Mouse (Mus musculus): ENCODE data around the gene Rtn4.

The Rtn4 gene

GRCm38 (mm10) chr11:29765063-29765462 lies 72.3 kb downstream of the Rtn4 start:
- no peak for DNase-seq (ENCODE audit: low spot score)

GRCm38 (mm10) chr11:29766313-29766982 lies 73.7 kb downstream of the Rtn4 start:
- no peak for DNase-seq (ENCODE audit: low spot score)

DNA sequence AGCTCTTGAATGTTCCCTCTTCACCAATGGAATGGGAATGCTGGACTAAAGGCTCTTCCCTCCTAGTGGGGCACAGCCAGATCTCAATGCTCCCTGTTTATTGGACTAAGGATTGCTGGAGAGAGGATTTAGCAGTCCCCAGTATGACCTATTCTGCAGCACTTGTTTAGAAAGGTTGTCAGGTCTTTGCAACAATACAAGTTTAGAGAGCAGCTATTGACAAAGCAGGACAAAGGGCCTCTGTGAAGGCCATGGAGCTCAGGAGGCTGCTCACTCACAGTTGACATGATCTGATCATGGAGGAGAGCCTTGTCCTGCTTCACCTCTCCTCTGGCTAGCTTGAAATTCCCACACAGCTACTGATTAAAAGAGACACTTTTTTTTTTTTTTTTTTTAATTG lies 75.8 kb downstream of the Rtn4 start:
- DNase-seq (ENCODE audit: low spot score) = no peak

DNA sequence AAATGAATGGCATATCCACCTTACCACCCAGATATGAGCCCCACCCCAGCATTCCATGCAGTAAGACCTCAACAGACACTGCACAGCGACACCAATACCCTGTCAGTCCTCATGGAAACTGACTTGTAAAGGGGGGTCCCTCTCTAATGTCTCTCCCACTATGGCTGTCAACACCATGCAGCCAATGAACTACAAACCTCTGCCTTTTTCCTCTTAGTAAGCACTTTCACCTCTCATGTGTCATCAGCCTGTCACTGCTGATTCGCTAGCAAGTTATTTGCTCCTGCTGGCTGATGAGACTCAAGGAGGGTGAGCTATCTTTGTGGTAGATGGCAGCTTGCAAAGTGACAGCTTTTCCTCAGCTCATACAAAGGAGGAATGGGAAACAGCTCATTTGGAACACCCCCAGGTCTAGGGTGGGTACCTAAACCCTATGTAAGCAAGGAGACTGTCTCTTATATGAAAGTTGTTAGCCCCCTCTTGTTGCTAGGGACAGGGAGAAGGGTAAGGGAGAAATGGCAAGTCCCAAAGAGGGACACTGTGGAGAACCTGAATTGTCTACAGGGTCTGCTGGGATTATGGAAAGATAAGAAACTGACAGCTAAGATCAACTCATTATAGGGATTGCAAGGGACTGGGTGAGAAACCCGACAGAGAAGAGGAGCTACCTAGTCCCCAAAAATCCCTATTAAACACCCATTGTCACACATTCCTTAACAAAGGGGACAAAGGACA lies 78.1 kb downstream of the Rtn4 start:
- DNase-seq (ENCODE audit: low spot score) = no peak

- DNase-seq (ENCODE audit: low spot score) = no peak
These were observed 79.5 kb downstream of the Rtn4 start for GRCm38 (mm10) chr11:29772279-29772678.

- DNase-seq (ENCODE audit: low spot score) = no peak
These were observed 81.5 kb downstream of the Rtn4 start for GRCm38 (mm10) chr11:29774296-29774695.

DNA sequence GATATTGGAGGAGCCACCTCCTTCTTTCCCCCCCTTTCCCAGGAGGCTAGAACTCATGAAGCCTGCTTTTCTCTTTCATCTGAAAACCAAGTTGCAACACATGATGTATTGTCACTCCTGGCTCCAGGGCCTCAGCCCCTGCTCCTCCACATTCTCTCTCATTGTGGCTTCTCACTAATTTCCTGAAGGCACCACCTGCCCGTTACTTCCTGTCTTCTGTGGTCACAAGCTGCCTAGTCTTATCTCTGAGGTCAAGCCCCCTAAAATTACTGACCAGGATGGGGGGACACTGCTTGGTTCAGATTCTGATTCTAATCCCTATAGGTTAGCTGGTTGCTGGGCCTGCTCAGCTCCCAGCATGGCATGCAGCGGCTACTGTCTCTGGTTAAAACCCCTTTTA lies 82.0 kb downstream of the Rtn4 start:
- no peak for DNase-seq (ENCODE audit: low spot score)

DNA sequence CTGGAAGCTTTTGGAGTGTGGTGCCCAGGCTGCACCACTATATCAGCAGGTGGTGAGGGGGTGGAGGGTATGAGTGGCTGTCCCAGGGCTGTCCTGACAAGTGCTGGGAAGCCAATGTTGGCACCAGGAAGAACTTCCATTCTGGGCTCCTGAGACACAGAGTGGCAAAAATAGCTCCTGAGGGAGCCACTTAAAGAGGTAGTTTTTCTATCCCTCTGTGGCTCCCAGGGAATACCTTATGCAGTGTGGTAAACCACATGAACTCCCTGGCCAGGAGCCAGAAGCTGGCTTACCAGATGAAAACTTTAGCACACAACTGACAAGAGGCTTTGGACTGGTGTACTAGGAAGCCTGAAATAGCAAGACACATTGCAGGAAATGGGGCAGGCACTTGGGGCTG lies 85.2 kb downstream of the Rtn4 start:
- DNase-seq (ENCODE audit: low spot score) = no peak

- DNase-seq (ENCODE audit: low spot score) = no peak
These were observed 86.2 kb downstream of the Rtn4 start for GRCm38 (mm10) chr11:29778936-29779335.

DNA sequence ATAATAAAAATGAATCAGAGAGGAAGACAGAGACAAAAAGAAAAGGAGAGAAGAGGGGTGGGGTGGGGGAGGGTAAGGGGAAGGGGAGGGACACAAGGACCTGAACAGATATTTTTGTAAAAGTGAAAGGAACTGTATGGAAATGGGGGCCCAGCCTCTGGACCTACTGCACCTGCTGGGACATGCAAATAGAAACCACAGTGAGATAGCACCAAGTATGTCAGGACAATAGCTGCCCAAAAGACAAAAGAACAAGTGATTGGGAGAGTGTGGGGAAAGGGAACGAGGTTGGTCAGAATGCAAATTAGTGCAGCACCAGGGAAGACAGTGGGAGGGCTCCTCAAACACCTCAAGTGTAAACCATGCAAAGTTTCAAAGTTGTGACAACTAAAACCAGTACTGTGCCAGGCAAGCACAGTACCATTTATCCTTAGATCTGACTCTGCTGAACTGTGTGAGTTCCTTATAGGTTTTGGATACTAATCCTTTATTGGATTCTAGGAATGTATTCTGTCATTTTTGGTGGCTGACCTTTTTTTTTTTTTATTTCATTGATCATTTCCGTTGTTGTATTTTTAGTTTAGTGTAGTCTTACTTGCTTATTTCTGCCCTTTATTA lies 86.8 kb downstream of the Rtn4 start:
- DNase-seq (ENCODE audit: low spot score) = no peak

DNA sequence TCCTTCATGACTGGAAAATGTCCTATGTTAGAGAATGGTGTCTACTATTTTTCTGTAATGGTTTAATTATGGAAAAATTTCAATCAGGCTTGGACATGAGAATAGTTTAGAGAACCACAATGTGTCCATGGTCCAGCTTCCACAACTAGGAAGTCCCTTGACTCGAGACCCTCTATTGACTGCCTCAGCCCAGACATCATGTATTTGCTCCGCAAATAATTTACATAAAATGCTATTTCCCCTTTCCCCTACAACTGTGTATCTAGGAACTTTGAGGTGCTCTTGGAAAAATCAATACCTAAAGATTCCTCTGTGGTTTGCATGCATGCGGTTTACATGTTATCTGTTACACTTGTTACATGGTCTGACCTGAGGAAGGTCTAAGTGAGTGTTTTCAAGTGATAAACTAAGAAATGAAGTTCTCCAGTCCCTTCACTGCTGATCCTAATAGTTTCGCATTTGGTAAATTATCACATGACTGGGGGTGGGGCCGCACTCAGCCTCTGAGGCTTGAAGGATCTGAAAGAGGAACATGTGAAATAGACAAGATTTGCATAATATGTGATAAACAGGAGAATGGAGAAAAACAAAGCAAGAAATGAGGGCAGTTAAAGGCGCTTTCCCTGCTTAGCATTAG lies 94.0 kb downstream of the Rtn4 start:
- DNase-seq (ENCODE audit: low spot score) = peak; percentile 25

DNA sequence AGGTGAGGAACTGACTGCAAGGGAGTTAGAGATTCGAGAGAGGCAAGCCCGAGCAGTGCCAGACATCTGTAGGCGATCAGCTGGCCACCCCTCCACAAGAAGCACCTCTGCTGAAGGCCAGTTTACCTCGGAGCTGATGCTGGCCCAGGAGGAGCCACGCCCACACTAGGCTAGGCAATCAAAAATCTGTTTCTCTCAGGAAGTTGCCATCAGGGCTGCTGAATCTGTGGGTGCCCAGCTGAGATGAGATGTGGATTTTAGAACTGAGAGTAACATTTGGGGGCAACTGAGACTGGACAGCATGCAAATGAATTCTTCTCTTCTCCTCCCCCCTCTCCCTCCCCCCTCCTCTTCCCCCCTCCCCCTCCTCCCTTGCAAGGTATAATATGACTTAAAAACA lies 94.7 kb downstream of the Rtn4 start:
- DNase-seq (ENCODE audit: low spot score) = no peak

DNA sequence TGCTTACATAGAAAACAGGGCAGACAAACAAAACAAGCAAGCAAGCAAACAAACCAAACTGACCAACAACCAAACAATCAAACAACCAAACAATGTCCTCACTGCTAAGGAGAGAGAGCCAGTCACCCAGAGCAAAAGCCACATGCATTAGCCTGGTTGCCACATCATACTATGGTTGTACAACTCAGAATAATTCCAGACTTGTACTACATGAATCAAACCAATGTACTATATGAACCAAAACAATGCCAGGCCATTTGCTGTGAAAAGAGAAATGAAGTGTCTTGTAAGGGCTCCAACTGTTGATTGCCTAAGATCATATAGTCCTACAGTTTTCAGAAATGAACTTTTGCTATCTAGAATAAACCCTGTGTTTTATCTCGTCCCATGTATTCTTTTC lies 95.8 kb downstream of the Rtn4 start:
- no peak for DNase-seq (ENCODE audit: low spot score)

DNA sequence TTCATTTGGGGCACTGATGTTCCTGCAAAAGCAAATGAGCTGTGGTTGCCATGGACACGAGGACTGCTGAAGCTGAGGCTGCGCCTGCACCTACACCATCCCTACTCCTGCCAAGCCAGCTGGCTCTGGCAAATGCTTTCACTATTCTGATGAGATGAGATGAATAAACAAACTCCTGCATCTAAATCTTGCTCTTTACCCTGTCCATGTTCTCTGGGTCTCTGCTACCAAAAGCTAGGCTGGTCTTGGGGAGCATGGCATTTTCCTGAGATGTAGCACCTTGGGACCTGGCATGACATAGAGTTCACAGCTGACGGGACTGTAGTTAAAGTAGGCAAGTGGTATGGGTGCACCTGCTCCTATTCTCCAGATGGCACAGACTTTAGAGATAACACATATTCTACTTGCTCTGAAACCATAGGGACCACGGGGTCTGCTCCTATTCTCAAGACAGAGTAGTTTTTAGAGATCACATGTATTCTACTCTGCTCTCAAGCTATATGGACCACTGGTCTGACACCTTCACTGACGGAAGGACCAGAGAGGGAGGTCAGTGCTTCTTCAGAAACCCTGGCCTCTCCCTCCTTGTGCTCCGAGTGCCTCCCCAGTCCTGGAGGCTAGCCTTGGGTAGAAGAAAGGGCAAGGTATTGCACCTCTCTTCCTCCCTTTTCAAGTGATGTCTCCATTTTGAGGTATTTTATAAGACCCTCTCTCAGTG lies 96.3 kb downstream of the Rtn4 start:
- no peak for DNase-seq (ENCODE audit: low spot score)

DNA sequence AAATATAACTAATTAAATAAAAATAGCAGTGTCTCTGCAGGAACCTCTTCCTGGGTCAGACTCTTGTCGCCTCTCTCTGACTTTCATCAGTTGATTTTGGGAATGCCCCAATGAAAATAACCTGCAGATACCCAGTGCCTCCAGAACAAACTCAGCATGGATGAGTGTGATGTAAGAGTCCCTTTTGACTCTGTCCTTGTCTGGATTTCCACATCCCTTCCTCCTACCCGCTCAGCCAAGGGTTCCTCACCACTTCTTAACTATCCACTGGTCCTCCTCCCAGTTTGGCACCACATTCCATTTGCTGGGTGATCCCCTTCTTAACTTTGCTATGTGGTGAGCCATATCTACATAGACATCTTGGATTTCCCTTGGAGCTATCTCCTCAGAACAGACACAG lies 98.0 kb downstream of the Rtn4 start:
- no peak for DNase-seq (ENCODE audit: low spot score)

Data from spleen, adult 12 weeks (tissue).